ENCODE assay signal across 9 mouse cellular contexts in genomic region chr14:31195968-31196367, GRCm38 (mm10). TPM values are rescaled to one million over a fixed set of nuclear protein-coding genes. Genes with fewer than 3 reads are reported as not detected.
DNase-seq lines count a peak whose midpoint lies in the region; ATAC-seq and TF ChIP-seq lines count a peak whose summit lies in the region.
"Had no signal": no experiment of that assay in that cellular context is flagged by ENCODE, and none has a peak within 500 bp of the region (broad histone marks: within the 10 kb centered on the region; RNA-seq: fewer than 3 reads in every experiment).

No protein-coding gene starts in this region.

- H3K4me2 ChIP-seq in forebrain, postnatal 0 days (ENCODE audit: low read depth), result no peak overlapping the region
- H3K4me2 ChIP-seq in kidney, embryonic 16.5 days (replicated peaks; ENCODE audit: low read depth, low read length), result no peak overlapping the region
- H3K4me2 ChIP-seq: limb, embryonic 12.5 days had no signal

- H3K27ac ChIP-seq in forebrain, postnatal 0 days (ENCODE audit: low read depth, low read length), result no peak overlapping the region
- no peak overlapping the region for H3K27ac ChIP-seq in forebrain, embryonic 10.5 days
- H3K27ac ChIP-seq in kidney, embryonic 16.5 days (ENCODE audit: low read length), result no peak overlapping the region
- H3K27ac ChIP-seq in small intestine, adult 2 months (ENCODE audit: insufficient read depth, low read depth, low read length), result no peak overlapping the region
- H3K27ac ChIP-seq: limb, embryonic 12.5 days had no signal

- peaks cover 54% of the 10 kb centered on the region for H3K36me3 ChIP-seq in forebrain, postnatal 0 days (ENCODE audit: insufficient read depth)
- H3K36me3 ChIP-seq in forebrain, embryonic 10.5 days (replicated peaks), result peaks cover 100% of the 10 kb centered on the region
- H3K36me3 ChIP-seq in kidney, embryonic 16.5 days (ENCODE audit: insufficient read depth, low read length), result peaks cover 45% of the 10 kb centered on the region
- peaks cover 27% of the 10 kb centered on the region for H3K36me3 ChIP-seq in small intestine, adult 2 months (ENCODE audit: control insufficient read depth, insufficient read depth, low read length)

- H3K4me3 ChIP-seq in forebrain, postnatal 0 days (ENCODE audit: low read depth, low read length), result no peak overlapping the region
- H3K4me3 ChIP-seq in forebrain, embryonic 10.5 days, result no peak overlapping the region
- H3K4me3 ChIP-seq in kidney, embryonic 16.5 days (ENCODE audit: low read length), result no peak overlapping the region
- no peak overlapping the region for H3K4me3 ChIP-seq in small intestine, adult 2 months (ENCODE audit: low read depth, low read length)
- H3K4me3 ChIP-seq: limb, embryonic 12.5 days had no signal

- no peaks in the 10 kb centered on the region for H3K9me3 ChIP-seq in forebrain, postnatal 0 days (ENCODE audit: low read length)
- no peaks in the 10 kb centered on the region for H3K9me3 ChIP-seq in forebrain, embryonic 10.5 days
- no peaks in the 10 kb centered on the region for H3K9me3 ChIP-seq in kidney, embryonic 16.5 days (ENCODE audit: low read length)
- H3K9me3 ChIP-seq: limb, embryonic 12.5 days had no signal

- TF ChIP-seq POLR2A in small intestine, adult 2 months (IDR thresholded peaks at IDR 0.05; ENCODE audit: low read depth, low read length), result no peak

- peak; percentile 66 for TF ChIP-seq CTCF in forebrain, postnatal 0 days (IDR thresholded peaks at IDR 0.05; ENCODE audit: low read depth)
- peak; percentile 25; the same call in 1 of the 2 replicates for TF ChIP-seq CTCF in small intestine, adult 2 months (IDR thresholded peaks at IDR 0.05; ENCODE audit: extremely low read depth, insufficient read length, insufficient replicate concordance, low read depth, low read length)

- ATAC-seq in forebrain, postnatal 0 days, result peak; percentile 44
- peak; percentile 55; the same call in 1 of the 2 replicates for ATAC-seq in kidney, embryonic 16.5 days (ENCODE audit: low FRiP score, low TSS enrichment)

- H3K4me1 ChIP-seq in forebrain, postnatal 0 days (ENCODE audit: insufficient read depth), result no peaks in the 10 kb centered on the region
- peaks cover 5% of the 10 kb centered on the region; the same call in 1 of the 2 replicates for H3K4me1 ChIP-seq in forebrain, embryonic 10.5 days
- peaks cover 9% of the 10 kb centered on the region; the same call in 1 of the 2 replicates for H3K4me1 ChIP-seq in kidney, embryonic 16.5 days (ENCODE audit: insufficient read depth, low read length)
- H3K4me1 ChIP-seq in small intestine, adult 2 months (ENCODE audit: control insufficient read depth, insufficient read depth, insufficient read length, low read length), result peaks cover 6% of the 10 kb centered on the region
- H3K4me1 ChIP-seq: limb, embryonic 12.5 days had no signal

- no peak for DNase-seq in forebrain, postnatal 0 days
- no peak for DNase-seq in forebrain, embryonic 10.5 days (ENCODE audit: extremely low spot score, low spot score)
- DNase-seq in B cell, adult 2 months, result peak; percentile 35 to 44
- DNase-seq in brain, adult 2 months (ENCODE audit: low read depth, low spot score), result peak; percentile 77
- DNase-seq in adrenal gland, postnatal 10 days, result no peak
- DNase-seq in adrenal gland, adult 2 months, result no peak

- no peak overlapping the region for H3K9ac ChIP-seq in forebrain, postnatal 0 days
- no peak overlapping the region for H3K9ac ChIP-seq in kidney, embryonic 16.5 days (replicated peaks; ENCODE audit: low read length)
- H3K9ac ChIP-seq: limb, embryonic 12.5 days had no signal

- no peaks in the 10 kb centered on the region for H3K27me3 ChIP-seq in forebrain, postnatal 0 days (ENCODE audit: insufficient read depth, low read length)
- H3K27me3 ChIP-seq in forebrain, embryonic 10.5 days (ENCODE audit: poor library complexity, severe bottlenecking), result no peaks in the 10 kb centered on the region
- no peaks in the 10 kb centered on the region for H3K27me3 ChIP-seq in kidney, embryonic 16.5 days (ENCODE audit: insufficient read depth, low read length)
- no peaks in the 10 kb centered on the region for H3K27me3 ChIP-seq in small intestine, adult 2 months (ENCODE audit: control insufficient read depth, insufficient read depth, low read length)
- H3K27me3 ChIP-seq: limb, embryonic 12.5 days had no signal

RNA-seq across cellular contexts. Expression of gene Tnnc1, which starts 12.1 kb away (rescaled TPM):
- 1.2 and 2.4 TPM in 2 replicates for total RNA-seq in forebrain, postnatal 0 days (2014; rRNA removed)
- polyA plus RNA-seq in forebrain, postnatal 0 days (2015; fragmentation: Nextera tagmentation; extraction: Ambion mirVana), result 2.4 and 3.0 TPM in 2 replicates
- 0.67 and 0.84 TPM in 2 replicates for polyA plus RNA-seq in forebrain, embryonic 10.5 days (2016; fragmentation: Nextera tagmentation; extraction: Ambion mirVana)
- 10.2 and 10.6 TPM in 2 replicates for polyA plus RNA-seq in kidney, embryonic 16.5 days (2015; fragmentation: Nextera tagmentation; extraction: Ambion mirVana)
- 0.34 TPM in 1 of 2 replicates, not detected in the other for polyA plus RNA-seq in small intestine, adult 2 months (2012; rRNA removed)
- total RNA-seq in adrenal gland, postnatal 10 days (2021), result 10 to 100 TPM; 11.1 to 45.0 TPM
- total RNA-seq in adrenal gland, adult 2 months (2021), result 1 to 10 TPM; 1.3 to 1.7 TPM
- 0.36 TPM in 1 of 2 replicates, not detected in the other for polyA plus RNA-seq in adrenal gland, adult 2 months (2012; rRNA removed)

RNA-seq across cellular contexts. Expression of gene Nisch, which starts 20.8 kb away (rescaled TPM):
- total RNA-seq in forebrain, postnatal 0 days (2014; rRNA removed), result 211 and 300 TPM in 2 replicates
- 148 and 199 TPM in 2 replicates for polyA plus RNA-seq in forebrain, postnatal 0 days (2015; fragmentation: Nextera tagmentation; extraction: Ambion mirVana)
- 401 and 402 TPM in 2 replicates for polyA plus RNA-seq in forebrain, embryonic 10.5 days (2016; fragmentation: Nextera tagmentation; extraction: Ambion mirVana)
- polyA plus RNA-seq in kidney, embryonic 16.5 days (2015; fragmentation: Nextera tagmentation; extraction: Ambion mirVana), result 419 and 421 TPM in 2 replicates
- polyA plus RNA-seq in small intestine, adult 2 months (2012; rRNA removed), result 120 and 157 TPM in 2 replicates
- total RNA-seq in adrenal gland, postnatal 10 days (2021), result 100 to 1,000 TPM; 224 to 328 TPM
- total RNA-seq in adrenal gland, adult 2 months (2021), result 100 to 1,000 TPM; 249 to 309 TPM
- polyA plus RNA-seq in adrenal gland, adult 2 months (2012; rRNA removed), result 412 and 462 TPM in 2 replicates

RNA-seq across cellular contexts. Expression of gene Sema3g, which starts 21.7 kb away (rescaled TPM):
- total RNA-seq in forebrain, postnatal 0 days (2014; rRNA removed), result 2.2 and 3.7 TPM in 2 replicates
- 0.23 and 0.31 TPM in 2 replicates for polyA plus RNA-seq in forebrain, postnatal 0 days (2015; fragmentation: Nextera tagmentation; extraction: Ambion mirVana)
- 0.61 and 0.66 TPM in 2 replicates for polyA plus RNA-seq in forebrain, embryonic 10.5 days (2016; fragmentation: Nextera tagmentation; extraction: Ambion mirVana)
- 5.3 and 5.4 TPM in 2 replicates for polyA plus RNA-seq in kidney, embryonic 16.5 days (2015; fragmentation: Nextera tagmentation; extraction: Ambion mirVana)
- polyA plus RNA-seq in small intestine, adult 2 months (2012; rRNA removed), result 1.5 and 2.1 TPM in 2 replicates
- 10 to 100 TPM; 12.1 to 12.3 TPM for total RNA-seq in adrenal gland, postnatal 10 days (2021)
- 10 to 100 TPM in 1 of 2 experiments, 1 to 10 TPM in 1; 5.2 to 11.2 TPM for total RNA-seq in adrenal gland, adult 2 months (2021)
- polyA plus RNA-seq in adrenal gland, adult 2 months (2012; rRNA removed), result 8.7 and 10.9 TPM in 2 replicates

RNA-seq across cellular contexts. Expression of gene Stab1, which starts 27.5 kb away (rescaled TPM):
- total RNA-seq in forebrain, postnatal 0 days (2014; rRNA removed), result 21.9 and 23.3 TPM in 2 replicates
- polyA plus RNA-seq in forebrain, postnatal 0 days (2015; fragmentation: Nextera tagmentation; extraction: Ambion mirVana), result 7.7 and 11.4 TPM in 2 replicates
- polyA plus RNA-seq in forebrain, embryonic 10.5 days (2016; fragmentation: Nextera tagmentation; extraction: Ambion mirVana), result 20.7 and 21.6 TPM in 2 replicates
- 35.2 and 39.8 TPM in 2 replicates for polyA plus RNA-seq in kidney, embryonic 16.5 days (2015; fragmentation: Nextera tagmentation; extraction: Ambion mirVana)
- polyA plus RNA-seq in small intestine, adult 2 months (2012; rRNA removed), result 31.3 and 65.4 TPM in 2 replicates
- 10 to 100 TPM; 74.3 to 74.8 TPM for total RNA-seq in adrenal gland, postnatal 10 days (2021)
- 10 to 100 TPM; 55.8 to 67.6 TPM for total RNA-seq in adrenal gland, adult 2 months (2021)
- polyA plus RNA-seq in adrenal gland, adult 2 months (2012; rRNA removed), result 80.5 and 82.1 TPM in 2 replicates

RNA-seq across cellular contexts. Expression of gene Phf7, which starts 55.1 kb away (rescaled TPM):
- 7.1 and 8.6 TPM in 2 replicates for total RNA-seq in forebrain, postnatal 0 days (2014; rRNA removed)
- 12.2 and 12.9 TPM in 2 replicates for polyA plus RNA-seq in forebrain, postnatal 0 days (2015; fragmentation: Nextera tagmentation; extraction: Ambion mirVana)
- 14.0 and 16.4 TPM in 2 replicates for polyA plus RNA-seq in forebrain, embryonic 10.5 days (2016; fragmentation: Nextera tagmentation; extraction: Ambion mirVana)
- 13.9 TPM in 2 replicates for polyA plus RNA-seq in kidney, embryonic 16.5 days (2015; fragmentation: Nextera tagmentation; extraction: Ambion mirVana)
- 1.3 and 2.3 TPM in 2 replicates for polyA plus RNA-seq in small intestine, adult 2 months (2012; rRNA removed)
- total RNA-seq in adrenal gland, postnatal 10 days (2021), result 1 to 10 TPM; 9.1 to 9.2 TPM
- 1 to 10 TPM; 6.1 to 7.3 TPM for total RNA-seq in adrenal gland, adult 2 months (2021)
- polyA plus RNA-seq in adrenal gland, adult 2 months (2012; rRNA removed), result 4.6 and 4.8 TPM in 2 replicates

Comparison
In these comparisons a context has a peak if more than half of its experiments do, and no peak if none do; other contexts are left out.
1. DNase-seq: peak in B cell, adult 2 months (2 of 2) and brain, adult 2 months (single experiment); none in forebrain, postnatal 0 days (single experiment), forebrain, embryonic 10.5 days (single experiment), adrenal gland, postnatal 10 days (single experiment) and adrenal gland, adult 2 months (single experiment).